Mouse (Mus musculus) thymus, adult 2 months (tissue): ENCODE data around the gene Kmt2a.

Experiments used
- CTCF ChIP-seq: fragments of 200-500 bp; IDR thresholded peaks from 2 replicates; pipeline ENCODE4 v1.5.1; 2012; ENCODE audit warnings: mild to moderate bottlenecking, control low read depth, low read length, moderate library complexity, borderline replicate concordance; ENCODE audit not compliant: control insufficient read depth, poor library complexity, insufficient read depth; ENCODE audit errors: extremely low read depth
- POLR2A ChIP-seq: fragments of 200-500 bp; IDR thresholded peaks from 2 replicates; pipeline ENCODE4 v1.6.1; 2012; ENCODE audit warnings: mild to moderate bottlenecking, low read length, control low read depth, moderate library complexity; ENCODE audit not compliant: control insufficient read depth, poor library complexity, insufficient read depth; ENCODE audit errors: extremely low read depth

- TF ChIP-seq POLR2A (no peak), CTCF (no peak)
Observed at GRCm38 (mm10) chr9:44798298-44798697, 82.8 kb downstream of the Kmt2a start.
